In genomic region chr10:39926616-39927139, GRCm38 (mm10) we compare ENCODE assay signal across 8 mouse cellular contexts. TPM values are rescaled to one million over a fixed set of nuclear protein-coding genes. Genes with fewer than 3 reads are reported as not detected.
DNase-seq lines count a peak whose midpoint lies in the region; ATAC-seq and TF ChIP-seq lines count a peak whose summit lies in the region.

Mfsd4b2 (minus strand) TSS chr10:39926923.

- no peak for TF ChIP-seq POLR2A in kidney, adult 2 months (IDR thresholded peaks at IDR 0.05; ENCODE audit: low read depth, low read length)

- peak; percentile 77; the same call in 1 of the 2 replicates for ATAC-seq in neural tube, embryonic 12.5 days (ENCODE audit: low FRiP score, low read depth)

- H3K27ac ChIP-seq in kidney, adult 2 months (ENCODE audit: insufficient read depth, low read depth, low read length), result no peak within 1 kb of the TSS
- H3K27ac ChIP-seq in limb, embryonic 10.5 days, result peak within 1 kb of the TSS; percentile 79
- no peak within 1 kb of the TSS for H3K27ac ChIP-seq in neural tube, embryonic 12.5 days

- H3K9ac ChIP-seq in neural tube, embryonic 12.5 days, result peak within 1 kb of the TSS; percentile 57

- H3K27me3 ChIP-seq in kidney, adult 2 months (replicated peaks; ENCODE audit: control insufficient read depth, insufficient read depth, low read length), result peaks cover 2% of the 10 kb centered on the region
- peaks cover 35% of the 10 kb centered on the region for H3K27me3 ChIP-seq in limb, embryonic 10.5 days (ENCODE audit: low read depth, poor library complexity, severe bottlenecking)
- peaks cover 19% of the 10 kb centered on the region for H3K27me3 ChIP-seq in neural tube, embryonic 12.5 days (replicated peaks)

- no peak within 1 kb of the TSS for H3K4me3 ChIP-seq in kidney, adult 2 months (ENCODE audit: insufficient read depth, low read depth, low read length)
- peak within 1 kb of the TSS; percentile 57 for H3K4me3 ChIP-seq in limb, embryonic 10.5 days
- peak within 1 kb of the TSS; percentile 43 for H3K4me3 ChIP-seq in neural tube, embryonic 12.5 days

- no peak for TF ChIP-seq CTCF in kidney, adult 2 months (conservative IDR thresholded peaks at IDR 0.05; ENCODE audit: insufficient read depth, insufficient read length, low read depth, low read length)

- WGBS in kidney, adult 2 months, result 2% methylated on average over 41 of the region's 41 CpGs
- 2% methylated on average over 41 of the region's 41 CpGs for WGBS in limb, embryonic 10.5 days
- WGBS in neural tube, embryonic 12.5 days, result 2% methylated on average over 41 of the region's 41 CpGs

- H3K4me2 ChIP-seq in neural tube, embryonic 12.5 days (replicated peaks), result peak within 1 kb of the TSS; percentile 87

- no peaks in the 10 kb centered on the region for H3K4me1 ChIP-seq in kidney, adult 2 months (ENCODE audit: control insufficient read depth, insufficient read depth, low read length)
- peaks cover 10% of the 10 kb centered on the region for H3K4me1 ChIP-seq in limb, embryonic 10.5 days
- H3K4me1 ChIP-seq in neural tube, embryonic 12.5 days, result peaks cover 8% of the 10 kb centered on the region

- DNase-seq in kidney, adult 2 months, result peak; percentile 14
- DNase-seq in kidney, adult 8-10 months, result no peak
- peak; percentile 8 for DNase-seq in brain, adult 2 months (ENCODE audit: low read depth, low spot score)
- peak; percentile 10 for DNase-seq in gastrocnemius, postnatal 25 days
- DNase-seq in limb, embryonic 10.5 days (ENCODE audit: low spot score), result peak; percentile 68
- no peak for DNase-seq in frontal cortex, postnatal 10 days (ENCODE audit: low spot score in 2 of 2)
- no peak for DNase-seq in spleen, postnatal 14 days (ENCODE audit: low spot score in 2 of 2)

- H3K9me3 ChIP-seq in limb, embryonic 10.5 days (replicated peaks), result no peaks in the 10 kb centered on the region
- H3K9me3 ChIP-seq in neural tube, embryonic 12.5 days, result no peaks in the 10 kb centered on the region

- H3K36me3 ChIP-seq in kidney, adult 2 months (ENCODE audit: control insufficient read depth, insufficient read depth, low read length), result no peaks in the 10 kb centered on the region
- H3K36me3 ChIP-seq in limb, embryonic 10.5 days, result no peaks in the 10 kb centered on the region
- no peaks in the 10 kb centered on the region for H3K36me3 ChIP-seq in neural tube, embryonic 12.5 days

RNA-seq across cellular contexts. Expression of gene Mfsd4b2, which starts in this region (rescaled TPM):
- polyA plus RNA-seq in kidney, adult 2 months (2012; rRNA removed), result 0.38 and 0.53 TPM in 2 replicates
- total RNA-seq in gastrocnemius, postnatal 25 days (2021), result under 1 TPM; 0.15 to 0.19 TPM
- not detected in 2 replicates for polyA plus RNA-seq in limb, embryonic 10.5 days (2016; fragmentation: Nextera tagmentation; extraction: Ambion mirVana)
- not detected in 2 replicates for polyA plus RNA-seq in neural tube, embryonic 12.5 days (2016; fragmentation: Nextera tagmentation; extraction: Ambion mirVana)

Comparison
In these comparisons a context has a peak if more than half of its experiments do, and no peak if none do; other contexts are left out.
1. Peak in DNase-seq in kidney, adult 2 months; RNA of the gene not detected or under 1 TPM.
2. Peak in DNase-seq in gastrocnemius, postnatal 25 days; RNA of the gene not detected or under 1 TPM.
3. Peak in DNase-seq, H3K4me3 ChIP-seq and H3K27ac ChIP-seq in limb, embryonic 10.5 days; RNA of the gene not detected or under 1 TPM.
4. Peak in ATAC-seq, H3K4me3 ChIP-seq, H3K9ac ChIP-seq and H3K4me2 ChIP-seq in neural tube, embryonic 12.5 days; RNA of the gene not detected or under 1 TPM.